Mouse (Mus musculus) G1E-ER4 (cell line): Measurements from ENCODE around the gene Scube2. TPM values are rescaled to one million over a fixed set of nuclear protein-coding genes. Genes with fewer than 3 reads are reported as not detected.
A peak's percentile ranks its signal among the peaks of the same experiment; 100 is the strongest.

ENCODE experiments used
- GATA1 ChIP-seq: IDR thresholded peaks from one replicate; pipeline ENCODE4 v1.8.0; 2012; ENCODE audit warnings: low read length, inconsistent platforms
- polyA plus RNA-seq: library from polyadenylated mRNA; stranded (reverse); fragments of >175 nt; gene quantifications from 2 replicates; pipeline ENCODE4 v1.2.3, GENCODE M21; 2012

The Scube2 gene
- polyA plus RNA-seq, 1 experiment = 0.08 TPM

- TF ChIP-seq GATA1 = no peak
Observed at GRCm38 (mm10) chr7:109868498-109868897, 3.0 kb upstream of the Scube2 start.

- no peak for TF ChIP-seq GATA1
Observed at GRCm38 (mm10) chr7:109866643-109867042, 1.2 kb upstream of the Scube2 start.

GRCm38 (mm10) chr7:109863561-109863960, 1.9 kb downstream of the Scube2 start:
- no peak for TF ChIP-seq GATA1

- no peak for TF ChIP-seq GATA1
Observed at GRCm38 (mm10) chr7:109860162-109860561, 5.3 kb downstream of the Scube2 start.

GRCm38 (mm10) chr7:109859354-109859753, 6.1 kb downstream of the Scube2 start:
- no peak for TF ChIP-seq GATA1

GRCm38 (mm10) chr7:109852752-109853212, 12.7 kb downstream of the Scube2 start:
- peak; percentile 96 for TF ChIP-seq GATA1

- no peak for TF ChIP-seq GATA1
Observed at GRCm38 (mm10) chr7:109852017-109852416, 13.5 kb downstream of the Scube2 start.

- TF ChIP-seq GATA1 = no peak
Observed at GRCm38 (mm10) chr7:109850531-109850930, 14.9 kb downstream of the Scube2 start.

- no peak for TF ChIP-seq GATA1
Observed at GRCm38 (mm10) chr7:109849750-109850434, 15.6 kb downstream of the Scube2 start.

GRCm38 (mm10) chr7:109848867-109849733, 16.4 kb downstream of the Scube2 start:
- no peak for TF ChIP-seq GATA1

GRCm38 (mm10) chr7:109844100-109844499, 21.4 kb downstream of the Scube2 start:
- no peak for TF ChIP-seq GATA1

GRCm38 (mm10) chr7:109841618-109842418, 23.7 kb downstream of the Scube2 start:
- no peak for TF ChIP-seq GATA1

- no peak for TF ChIP-seq GATA1
Observed at GRCm38 (mm10) chr7:109841031-109841430, 24.4 kb downstream of the Scube2 start.

- TF ChIP-seq GATA1 = no peak
Observed at GRCm38 (mm10) chr7:109838613-109839012, 26.9 kb downstream of the Scube2 start.

- TF ChIP-seq GATA1 = no peak
Observed at GRCm38 (mm10) chr7:109837651-109838050, 27.8 kb downstream of the Scube2 start.

- TF ChIP-seq GATA1 = no peak
Observed at GRCm38 (mm10) chr7:109834894-109835293, 30.6 kb downstream of the Scube2 start.

GRCm38 (mm10) chr7:109831376-109831775, 34.1 kb downstream of the Scube2 start:
- no peak for TF ChIP-seq GATA1
